Mouse (Mus musculus): ENCODE results near the gene Oprl1. TPM values are rescaled to one million over a fixed set of nuclear protein-coding genes. Genes with fewer than 3 reads are reported as not detected.

The Oprl1 gene
- total RNA-seq, 2 experiments from 2014 or later, result 64.5 to 65.5 TPM

DNA sequence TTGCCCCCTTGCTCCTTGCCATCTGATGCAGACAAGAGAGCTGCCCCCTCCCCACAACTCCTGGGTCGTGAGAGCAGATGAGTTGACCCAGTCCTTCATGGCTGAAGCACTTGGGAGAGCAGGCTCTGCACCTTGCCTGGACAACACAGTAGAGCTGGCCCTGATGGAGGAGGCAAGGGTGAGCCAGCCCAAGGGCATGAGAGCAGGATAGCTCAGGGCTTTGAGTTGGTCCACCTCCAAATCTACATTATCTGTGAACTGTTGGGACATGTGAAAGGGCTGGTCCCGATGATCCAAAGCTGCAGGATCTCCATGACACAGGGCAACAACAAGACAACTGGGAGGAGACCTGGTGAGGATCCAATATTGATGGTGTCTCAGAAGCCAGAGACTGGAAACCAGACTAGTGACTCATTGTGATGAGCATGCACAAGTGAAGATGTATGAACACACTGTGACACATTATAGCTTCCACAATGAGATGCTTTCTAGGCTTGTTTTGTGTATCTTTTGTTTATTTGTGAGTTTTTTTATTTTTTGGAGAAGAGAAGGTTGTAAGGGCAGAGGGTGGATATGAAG, 43.4 kb downstream of the Oprl1 start:
- no peak for DNase-seq (ENCODE audit: low spot score in 2 of 2)

DNA sequence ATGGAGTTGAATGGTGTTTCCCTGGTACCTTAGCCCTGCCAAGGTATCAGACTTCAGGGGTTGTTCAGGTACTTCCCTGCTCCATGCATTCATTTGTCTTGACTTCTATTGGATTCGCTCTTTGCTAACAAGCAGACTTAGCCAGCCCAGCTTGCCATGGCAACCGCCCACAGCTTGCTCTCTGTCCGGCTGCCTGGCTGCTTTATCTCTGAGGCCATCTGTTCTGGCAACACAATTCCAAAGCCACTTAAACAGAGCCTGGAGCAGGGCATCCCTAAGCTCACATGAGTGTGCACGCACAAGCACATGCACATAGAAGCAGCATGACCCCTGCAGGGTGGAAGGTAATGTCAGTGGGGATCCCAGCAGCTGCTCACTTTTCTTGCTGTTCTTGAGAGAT, 44.2 kb downstream of the Oprl1 start:
- intact Hi-C loops (cut with DNase I), result no loop called here

More for the DNA sequence above, 43.4 kb downstream of the Oprl1 start:
- intact Hi-C loops (cut with DNase I), result no loop called here

DNA sequence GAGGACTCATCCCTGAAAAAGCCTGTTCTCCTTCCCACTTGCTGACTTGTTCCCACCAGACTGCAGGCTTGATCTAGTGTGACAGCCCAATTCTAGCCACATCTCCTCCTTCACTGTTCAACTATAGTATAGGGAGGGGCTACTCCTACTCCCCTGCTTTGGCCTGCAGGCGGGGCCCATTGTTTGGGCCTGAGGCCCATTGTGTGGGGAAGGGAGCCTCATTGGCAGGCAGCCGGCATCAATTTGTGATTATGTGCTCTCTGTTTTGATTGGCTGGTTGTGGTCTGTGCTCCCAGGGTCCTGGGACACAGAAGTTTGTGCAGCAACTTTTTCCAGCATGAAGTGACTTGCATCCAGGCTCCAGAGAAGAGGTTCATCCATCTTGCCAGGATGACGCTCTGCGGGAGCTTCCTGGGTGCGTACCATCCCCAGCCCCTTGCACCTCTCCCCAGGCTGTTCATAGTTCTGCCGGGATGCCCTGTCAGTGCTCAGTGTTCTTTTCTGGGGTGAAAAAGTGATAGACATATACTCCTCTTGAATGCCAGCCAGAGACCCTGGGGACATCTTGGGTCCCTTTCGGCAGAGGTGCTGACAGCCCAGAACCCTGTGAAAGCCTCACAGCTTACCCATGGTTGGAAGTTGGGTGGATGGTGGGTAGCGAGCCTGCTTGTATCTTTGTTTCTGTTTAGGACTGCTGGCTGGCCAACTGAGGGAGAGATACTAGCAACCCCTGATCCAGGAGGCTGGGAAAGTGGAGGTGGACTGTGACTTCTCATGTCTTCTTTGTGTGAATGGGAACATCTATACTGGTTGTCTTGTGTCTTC, 48.4 kb downstream of the Oprl1 start, which contains the start of gene Myt1:
Gene Myt1, plus strand, starts transcription at position 327 of the 825 bp plus-strand sequence.
- DNase-seq (ENCODE audit: low spot score in 2 of 2), result no peak
- intact Hi-C loops (cut with DNase I), result no loop called here

More for the DNA sequence above, 44.2 kb downstream of the Oprl1 start:
- peak; percentile 60 to 80 for DNase-seq (ENCODE audit: low spot score in 2 of 2)

DNA sequence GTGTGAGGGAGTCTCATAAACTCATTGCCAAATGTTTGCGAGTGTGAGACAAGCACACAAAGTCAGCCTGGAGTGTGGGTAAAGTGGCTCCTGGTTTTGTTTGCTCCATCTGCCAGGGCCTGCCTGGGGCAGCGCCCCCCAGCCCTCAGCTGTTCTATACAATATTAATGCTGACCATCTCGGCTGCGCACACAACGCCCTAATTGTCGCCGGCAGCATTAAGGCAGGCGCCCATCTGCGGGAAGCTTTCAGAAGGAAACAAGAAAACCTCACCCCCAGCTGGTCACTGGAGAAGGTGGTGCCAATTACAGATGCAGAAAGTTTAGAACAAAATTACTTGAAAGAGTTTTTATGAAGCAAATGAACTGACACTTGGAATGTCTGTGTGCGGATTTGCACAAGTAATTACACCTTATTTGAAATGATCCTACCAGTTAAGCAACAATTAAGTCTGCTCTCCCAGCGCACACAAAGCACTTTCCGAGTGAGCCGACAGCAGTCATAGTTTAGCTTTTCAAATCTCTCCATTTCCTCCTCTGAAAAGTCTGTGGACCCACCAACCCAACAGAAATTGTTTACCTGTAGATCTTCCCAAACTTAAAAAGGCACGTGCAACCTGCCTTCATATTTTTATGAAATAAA, 49.2 kb downstream of the Oprl1 start:
- no peak for DNase-seq (ENCODE audit: low spot score in 2 of 2)
- intact Hi-C loops (cut with DNase I), result no loop called here

DNA sequence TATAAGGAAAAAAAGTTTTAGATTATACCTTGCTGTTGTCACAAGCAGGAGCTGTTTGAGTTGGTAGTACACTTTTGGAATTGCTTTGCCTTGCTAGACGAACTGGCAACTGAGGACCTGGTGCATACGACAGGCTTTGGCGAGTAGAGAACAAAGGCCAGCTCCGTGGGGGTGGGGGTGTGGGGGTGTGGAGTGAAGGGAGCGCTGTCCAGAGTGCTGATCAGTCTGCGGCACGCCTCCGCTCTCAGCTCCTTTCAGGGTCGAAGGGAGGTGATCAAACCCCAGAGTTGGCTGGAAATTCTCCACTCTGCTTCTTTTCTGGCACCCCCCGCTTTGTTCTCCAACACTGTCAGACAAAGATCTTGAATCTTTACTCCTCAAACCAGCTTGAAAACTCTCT, 49.8 kb downstream of the Oprl1 start:
- intact Hi-C loops (cut with DNase I), result no loop called here
- no peak for DNase-seq (ENCODE audit: low spot score in 2 of 2)

DNA sequence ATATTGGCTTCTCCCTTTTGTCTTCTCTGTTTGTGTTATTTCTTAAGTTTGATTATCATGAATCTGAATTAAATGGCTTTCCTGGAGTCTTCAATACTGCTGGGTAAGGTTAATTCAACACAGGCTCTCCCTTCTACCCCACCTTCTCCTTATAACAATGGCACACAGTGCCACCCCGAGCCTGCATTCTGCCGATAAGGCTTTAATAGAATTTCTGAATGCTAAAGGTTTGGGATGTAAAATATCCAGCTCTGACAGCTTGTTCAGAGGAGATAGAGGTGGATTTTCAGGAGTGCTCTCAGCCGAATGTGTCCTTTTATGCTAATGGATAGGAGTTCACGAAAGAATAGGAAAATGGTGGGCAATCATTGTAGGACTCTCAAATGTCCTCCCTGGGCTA, 50.4 kb downstream of the Oprl1 start:
- intact Hi-C loops (cut with DNase I), result no loop called here

DNA sequence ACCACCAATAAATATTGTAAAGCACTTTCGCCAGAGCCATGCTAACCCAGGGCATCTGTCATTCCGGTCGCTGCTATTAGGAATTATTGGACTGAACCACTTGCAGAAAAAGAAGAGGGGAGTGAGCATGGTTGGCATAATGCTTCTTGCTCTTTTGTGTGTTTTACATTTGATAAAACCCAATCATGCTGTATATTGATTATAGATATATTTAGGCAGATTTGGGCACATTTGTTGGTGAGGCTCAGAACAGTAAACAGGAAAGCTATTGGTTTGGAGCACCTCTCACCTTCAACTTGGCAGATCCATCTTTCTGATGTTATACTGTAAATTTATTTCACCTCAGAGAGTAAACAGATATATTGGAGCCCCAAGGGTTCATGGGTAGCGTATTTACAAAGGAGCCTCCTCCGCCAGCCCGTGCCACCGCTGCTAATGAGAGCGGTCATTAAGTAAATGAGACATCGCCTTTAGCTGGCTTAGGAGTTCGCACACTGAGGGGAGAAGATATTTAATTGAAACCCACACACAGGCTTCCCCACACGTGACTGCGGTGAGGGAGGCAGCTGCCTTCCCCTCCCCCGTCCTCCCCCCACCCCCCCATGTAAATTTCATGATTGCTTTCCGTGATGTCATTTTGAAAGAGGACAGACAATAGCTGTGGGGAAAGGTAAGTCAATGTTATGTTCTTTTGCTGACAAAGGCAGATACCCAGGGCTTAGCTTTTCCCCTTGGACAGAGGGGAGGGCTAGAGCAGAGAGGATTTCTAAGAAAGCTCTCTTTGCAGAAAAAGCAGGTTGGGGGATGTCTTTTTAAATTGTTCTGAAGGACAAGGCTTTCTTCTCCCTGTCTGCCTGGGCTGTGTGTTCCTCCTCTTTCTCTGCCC, 52.1 kb downstream of the Oprl1 start:
- peak; percentile 37 to 43 for DNase-seq (ENCODE audit: low spot score in 2 of 2)
- intact Hi-C loops (cut with DNase I), result no loop called here

More for the DNA sequence above, 50.4 kb downstream of the Oprl1 start:
- DNase-seq (ENCODE audit: low spot score in 2 of 2), result no peak

DNA sequence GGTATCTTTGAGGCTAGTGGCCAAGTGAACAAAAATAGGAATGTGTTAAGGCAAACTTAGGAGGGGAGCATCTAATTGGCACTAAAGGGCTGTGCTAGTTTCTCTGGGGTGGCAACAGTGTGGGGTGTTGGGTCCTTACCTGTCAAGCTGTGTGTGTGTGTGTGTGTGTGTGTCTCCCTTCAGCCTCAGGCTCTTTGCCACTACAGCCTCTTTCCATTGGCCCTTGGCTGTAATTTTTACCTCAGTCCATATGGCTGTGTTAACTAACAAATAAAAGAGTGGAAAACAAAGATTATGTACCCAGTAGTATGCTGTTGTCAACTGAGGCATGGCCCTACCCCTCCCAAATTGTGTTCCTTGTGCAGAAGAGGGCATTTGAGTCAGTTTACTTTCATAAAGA, 53.6 kb downstream of the Oprl1 start:
- DNase-seq (ENCODE audit: low spot score in 2 of 2), result no peak
- intact Hi-C loops (cut with DNase I), result no loop called here

DNA sequence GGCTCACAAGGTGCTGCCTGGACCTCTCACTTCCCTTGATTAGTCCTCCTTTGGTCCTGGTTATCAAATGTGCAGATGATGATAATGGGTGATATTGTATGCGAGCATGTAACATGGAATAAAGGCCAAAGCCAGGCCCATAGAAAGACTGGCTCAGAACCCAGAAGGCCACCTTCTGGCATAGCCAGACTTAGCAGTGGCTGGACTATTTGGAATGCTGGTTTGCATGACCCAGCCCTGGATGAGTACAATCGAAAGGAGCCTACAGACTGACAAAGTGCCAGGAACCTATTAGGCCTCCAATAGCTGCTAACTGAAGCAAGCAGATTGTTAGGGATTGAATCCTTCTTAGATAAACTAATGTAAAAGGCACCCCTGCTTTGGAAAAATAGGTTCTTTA, 54.6 kb downstream of the Oprl1 start:
- intact Hi-C loops (cut with DNase I), result no loop called here
- DNase-seq (ENCODE audit: low spot score in 2 of 2), result no peak

Other genes with a start within 250 kb of the Oprl1 start
- gene Abhd16b, start 221.8 kb upstream of the Oprl1 start, total RNA-seq (2021), result not detected
- 10 to 100 TPM; 69.5 to 74.8 TPM for gene Tpd52l2, start 217.9 kb upstream of the Oprl1 start, total RNA-seq (2021)
- gene Dnajc5, start 194.5 kb upstream of the Oprl1 start, total RNA-seq (2021), result 100 to 1,000 TPM; 300 to 308 TPM
- 10 to 100 TPM; 41.2 to 42.9 TPM for gene Uckl1, start 130.1 kb upstream of the Oprl1 start, total RNA-seq (2021)
- gene Prpf6, start 123.1 kb upstream of the Oprl1 start, total RNA-seq (2021), result 10 to 100 TPM; 48.3 to 51.3 TPM
- gene Zfp512b, start 122.2 kb upstream of the Oprl1 start, total RNA-seq (2021), result 100 to 1,000 TPM; 112 to 121 TPM
- gene Samd10, start 115.8 kb upstream of the Oprl1 start, total RNA-seq (2021), result 10 to 100 TPM; 20.2 to 22.0 TPM
- gene Gm29797, start 58.0 kb upstream of the Oprl1 start, total RNA-seq (2021), result under 1 TPM in 1 of 2 experiments, not detected in 1; 0.78 TPM
- gene Sox18, start 43.4 kb upstream of the Oprl1 start, total RNA-seq (2021), result 10 to 100 TPM; 10.6 to 14.7 TPM
- 10 to 100 TPM; 60.0 to 62.9 TPM for gene Tcea2, start 34.7 kb upstream of the Oprl1 start, total RNA-seq (2021)
- 10 to 100 TPM; 39.6 to 42.3 TPM for gene Rgs19, start 21.0 kb upstream of the Oprl1 start, total RNA-seq (2021)
- not detected for gene Lkaaear1, start 16.6 kb upstream of the Oprl1 start, total RNA-seq (2021)
- 10 to 100 TPM; 20.4 to 21.3 TPM for gene Myt1, start 48.3 kb downstream of the Oprl1 start, total RNA-seq (2021)
- gene Pcmtd2, start 122.8 kb downstream of the Oprl1 start, total RNA-seq (2021), result 10 to 100 TPM; 65.9 to 69.4 TPM
- gene Polr3k, start 149.3 kb downstream of the Oprl1 start, total RNA-seq (2021), result 10 to 100 TPM; 29.3 to 31.4 TPM

All from left cerebral cortex, postnatal 14 days (tissue).